Mouse (Mus musculus) ES-Bruce4 (cell line): Measurements from ENCODE around the gene Wasf2.
"Not testable (repeated sequence)": the region's sequence is repeated elsewhere in the genome, so short reads cannot be mapped to it uniquely, and the experiment has no call there.

ENCODE experiments used
- CTCF ChIP-seq: IDR thresholded peaks from one replicate; pipeline ENCODE4 v1.8.1; 2011; ENCODE audit warnings: low read depth, low read length
- EP300 ChIP-seq: IDR thresholded peaks from 2 replicates; pipeline ENCODE4 v1.6.1; 2011; ENCODE audit warnings: low read depth, low read length; ENCODE audit not compliant: insufficient read depth
- POLR2A ChIP-seq: IDR thresholded peaks from one replicate; pipeline ENCODE4 v1.8.1; 2011; ENCODE audit warnings: low read length; ENCODE audit not compliant: insufficient read depth

GRCm38 (mm10) chr4:133096671-133097070, 33.6 kb upstream of the Wasf2 start:
- TF ChIP-seq CTCF, POLR2A, EP300: not testable (repeated sequence)
